24 mouse cellular contexts compared by ENCODE assay signal in genomic region chr1:36299676-36300075, GRCm38 (mm10).
"Had no signal": no experiment of that assay in that cellular context is flagged by ENCODE, and none has a peak within 500 bp of the region (broad histone marks: within the 10 kb centered on the region; RNA-seq: fewer than 3 reads in every experiment).

No protein-coding gene starts in this region.

- H3K27me3 ChIP-seq: hindbrain, embryonic 15.5 days had no signal

- H3K9me3 ChIP-seq: heart, embryonic 10.5 days; heart, embryonic 12.5 days; hindbrain, embryonic 13.5 days; hindbrain, embryonic 15.5 days; kidney, embryonic 15.5 days; limb, embryonic 10.5 days; limb, embryonic 12.5 days; liver, embryonic 12.5 days had no signal

- H3K4me2 ChIP-seq: heart, embryonic 12.5 days; hindbrain, embryonic 13.5 days; hindbrain, embryonic 15.5 days; kidney, embryonic 15.5 days; limb, embryonic 12.5 days; liver, embryonic 12.5 days had no signal

- H3K4me3 ChIP-seq: gastrocnemius, adult 2 months; heart, embryonic 10.5 days; heart, embryonic 12.5 days; hindbrain, embryonic 13.5 days; hindbrain, embryonic 15.5 days; kidney, embryonic 15.5 days; left cerebral cortex, adult 2 months; limb, embryonic 10.5 days; limb, embryonic 12.5 days; liver, embryonic 12.5 days had no signal

- ATAC-seq: hindbrain, postnatal 0 days; intestine, embryonic 16.5 days; liver, embryonic 12.5 days had no signal

- H3K36me3 ChIP-seq: heart, embryonic 10.5 days; heart, embryonic 12.5 days; hindbrain, embryonic 13.5 days; hindbrain, embryonic 15.5 days; kidney, embryonic 15.5 days; limb, embryonic 10.5 days; limb, embryonic 12.5 days; liver, embryonic 12.5 days had no signal

- DNase-seq: gastrocnemius, adult 2 months; gastrocnemius, postnatal 10 days; gastrocnemius, postnatal 25 days; heart, adult 18-20 months; heart, postnatal 10 days; heart, postnatal 36 days; kidney, adult 11 months; kidney, adult 2 months; kidney, adult 9 months; kidney, postnatal 14 days; kidney, postnatal 36 days had no signal

- H3K9ac ChIP-seq: heart, embryonic 12.5 days; hindbrain, embryonic 13.5 days; hindbrain, embryonic 15.5 days; kidney, embryonic 15.5 days; limb, embryonic 12.5 days; liver, embryonic 12.5 days; liver, embryonic 14.5 days had no signal

- H3K27ac ChIP-seq: gastrocnemius, adult 2 months; heart, embryonic 10.5 days; hindbrain, embryonic 13.5 days; hindbrain, embryonic 15.5 days; hindbrain, postnatal 0 days; kidney, embryonic 15.5 days; kidney, postnatal 0 days; left cerebral cortex, adult 2 months; limb, embryonic 10.5 days; limb, embryonic 12.5 days; liver, embryonic 12.5 days; liver, embryonic 14.5 days had no signal
